Mouse (Mus musculus): Measurements from ENCODE around the gene Ppp3ca.

DNA sequence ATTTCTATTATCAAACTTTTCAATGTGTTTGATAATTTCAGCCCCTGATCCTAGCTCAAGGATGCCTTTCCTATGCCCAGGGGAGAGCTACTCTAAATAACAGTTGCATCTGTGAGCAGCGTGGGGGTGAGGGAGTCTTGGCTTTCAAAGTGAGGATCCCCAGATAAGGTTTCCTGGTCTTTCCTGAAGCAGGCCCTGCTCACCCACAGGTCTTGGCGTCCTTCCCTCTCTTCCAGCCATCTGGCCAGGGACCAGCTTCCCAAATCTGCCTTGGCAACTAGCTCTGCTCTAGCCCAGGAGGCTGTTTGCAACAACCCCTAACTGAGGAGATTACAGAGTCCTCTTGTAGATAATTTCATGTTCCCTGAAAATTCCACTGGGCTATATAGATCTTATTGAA lies 1.9 kb upstream of the Ppp3ca start:
- TF ChIP-seq MAFK (IDR thresholded peaks at IDR 0.05; ENCODE audit: borderline replicate concordance, low read depth, low read length) (no peak), ZMIZ1 (IDR thresholded peaks at IDR 0.05; ENCODE audit: low read depth, low read length) (no peak), SIN3A (IDR thresholded peaks at IDR 0.05; ENCODE audit: low read length) (no peak), MAX (IDR thresholded peaks at IDR 0.05; ENCODE audit: low read length) (no peak), POLR2A (IDR thresholded peaks at IDR 0.05; ENCODE audit: control insufficient read depth in 1 of 2, insufficient read depth in 1 of 2, low read depth in 1 of 2, low read length in 2 of 2, poor library complexity in 1 of 2) (no peak), CTCF (IDR thresholded peaks at IDR 0.05 in 2 of 3, conservative IDR thresholded peaks at IDR 0.05 in 1 of 3; ENCODE audit: control insufficient read depth in 1 of 3, insufficient read depth in 1 of 3, low read depth in 2 of 3, low read length in 3 of 3, poor library complexity in 1 of 3, severe bottlenecking in 1 of 3) (no peak), TCF12 (IDR thresholded peaks at IDR 0.05; ENCODE audit: low read depth, low read length) (no peak), SMC3 (IDR thresholded peaks at IDR 0.05; ENCODE audit: low read depth, low read length) (no peak), EP300 (IDR thresholded peaks at IDR 0.05; ENCODE audit: low read depth in 1 of 2, low read length in 2 of 2) (0 out of 4 replicates have a peak, but pooled peaks of 1 of the 2 experiments have one; percentile 14), MAZ (IDR thresholded peaks at IDR 0.05; ENCODE audit: low read depth, low read length) (no peak), USF1 (IDR thresholded peaks at IDR 0.05; ENCODE audit: low read depth, low read length) (no peak), HCFC1 (IDR thresholded peaks at IDR 0.05; ENCODE audit: low read depth, low read length) (no peak)

Measured in MEL (cell line).